Mouse (Mus musculus) urinary bladder, adult 2 months (tissue): ENCODE measurements around the gene Trcg1. TPM values are rescaled to one million over a fixed set of nuclear protein-coding genes. Genes with fewer than 3 reads are reported as not detected.

Experiments
- DNase-seq: peaks from one replicate; pipeline ENCODE4 v3.0.0; 2022; ENCODE audit warnings: low spot score
- polyA plus RNA-seq: library from polyadenylated mRNA; depleted of rRNA; stranded (reverse); fragments of >200 nt; gene quantifications from 2 replicates; pipeline ENCODE4 v1.2.3, GENCODE M21; 2012; rRNA removed

Gene Trcg1
- polyA plus RNA-seq, 1 experiment: not detected

DNA sequence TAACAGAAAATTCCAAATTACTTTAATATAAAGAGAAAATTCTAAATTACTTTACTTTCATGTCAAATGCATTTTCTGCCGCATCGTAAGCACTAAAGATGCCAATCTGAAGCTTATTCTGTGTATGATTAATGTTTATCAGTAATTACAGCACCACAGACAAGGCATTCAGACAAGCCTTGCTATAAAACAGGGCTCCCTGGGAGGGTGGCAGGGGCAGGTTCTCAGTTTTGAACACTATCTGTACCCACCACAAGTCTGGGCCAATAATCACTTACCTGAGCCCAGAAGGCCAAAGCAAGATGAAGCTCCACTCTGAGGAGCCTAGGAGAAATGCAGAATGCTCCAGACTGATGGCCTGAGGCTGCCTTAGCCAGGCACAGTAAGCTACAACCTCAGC is 61.6 kb downstream of the Trcg1 start:
- no peak for DNase-seq

Other genes starting within 250 kb of the Trcg1 start
- gene Ptpn9, start 241.6 kb upstream of the Trcg1 start, polyA plus RNA-seq: 26.2 TPM in 2 replicates
- gene Sin3a, start 164.5 kb upstream of the Trcg1 start, polyA plus RNA-seq: 32.3 TPM in 2 replicates
- gene Man2c1, start 105.9 kb upstream of the Trcg1 start, polyA plus RNA-seq: 124 and 135 TPM in 2 replicates
- gene Neil1, start 88.3 kb upstream of the Trcg1 start, polyA plus RNA-seq: 13.0 and 15.3 TPM in 2 replicates
- 92.3 and 124 TPM in 2 replicates for gene Commd4, start 78.2 kb upstream of the Trcg1 start, polyA plus RNA-seq
- gene 1700017B05Rik, start 26.1 kb downstream of the Trcg1 start, polyA plus RNA-seq: 4.6 and 10.7 TPM in 2 replicates
- 47.1 and 75.2 TPM in 2 replicates for gene Ppcdc, start 203.6 kb downstream of the Trcg1 start, polyA plus RNA-seq
- 123 and 150 TPM in 2 replicates for gene Scamp5, start 231.5 kb downstream of the Trcg1 start, polyA plus RNA-seq